Mouse (Mus musculus) heart, adult 9 months (tissue): ENCODE measurements around the gene Thrb.
A peak's percentile ranks its signal among the peaks of the same experiment; 100 is the strongest.

Source experiments
- DNase-seq, 2 experiments: peaks; one replicate each; pipeline ENCODE4 v3.0.0; 2022; ENCODE audit warnings: low spot score in 2 of 2

Thrb gene

DNA sequence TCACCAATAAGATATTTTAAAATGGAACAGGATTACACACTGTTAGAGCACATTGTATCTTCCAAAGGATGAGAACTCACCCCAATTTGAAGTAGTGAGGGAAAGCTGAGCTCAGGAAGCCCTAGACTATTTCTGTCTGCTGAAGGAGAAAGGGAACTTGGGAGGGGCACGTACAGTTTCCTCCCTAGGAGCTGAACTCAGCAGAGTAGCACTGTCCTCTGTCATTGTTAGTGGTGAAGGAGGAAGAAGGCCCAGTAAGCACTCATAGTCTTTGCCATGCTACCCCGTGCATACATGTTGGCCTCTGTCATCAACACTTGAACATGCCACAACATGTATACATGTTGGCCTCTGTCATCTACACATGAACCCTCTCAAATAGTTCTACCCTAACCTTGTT lies 294.0 kb downstream of the Thrb start:
- DNase-seq: peak in 1 of 2 experiments; percentile 7

DNA sequence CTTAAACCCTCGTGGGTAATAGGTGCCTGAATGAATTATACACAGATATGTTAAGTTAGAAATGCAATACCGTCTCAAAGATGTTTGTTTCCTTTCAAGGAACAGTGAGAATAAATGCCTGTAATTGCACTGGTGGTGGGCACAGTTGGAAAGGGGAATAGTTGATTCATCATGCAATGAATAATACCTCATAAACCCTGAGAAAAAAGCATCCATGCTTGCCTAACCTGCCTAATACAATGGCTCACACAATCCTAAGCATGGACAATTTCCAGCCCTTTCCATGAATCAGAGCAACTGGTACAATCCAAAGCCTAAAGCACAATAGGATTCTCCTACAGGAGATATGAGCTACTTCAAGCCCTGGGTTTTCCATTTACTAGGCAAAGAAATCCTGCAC lies 299.8 kb downstream of the Thrb start:
- no peak for DNase-seq

DNA sequence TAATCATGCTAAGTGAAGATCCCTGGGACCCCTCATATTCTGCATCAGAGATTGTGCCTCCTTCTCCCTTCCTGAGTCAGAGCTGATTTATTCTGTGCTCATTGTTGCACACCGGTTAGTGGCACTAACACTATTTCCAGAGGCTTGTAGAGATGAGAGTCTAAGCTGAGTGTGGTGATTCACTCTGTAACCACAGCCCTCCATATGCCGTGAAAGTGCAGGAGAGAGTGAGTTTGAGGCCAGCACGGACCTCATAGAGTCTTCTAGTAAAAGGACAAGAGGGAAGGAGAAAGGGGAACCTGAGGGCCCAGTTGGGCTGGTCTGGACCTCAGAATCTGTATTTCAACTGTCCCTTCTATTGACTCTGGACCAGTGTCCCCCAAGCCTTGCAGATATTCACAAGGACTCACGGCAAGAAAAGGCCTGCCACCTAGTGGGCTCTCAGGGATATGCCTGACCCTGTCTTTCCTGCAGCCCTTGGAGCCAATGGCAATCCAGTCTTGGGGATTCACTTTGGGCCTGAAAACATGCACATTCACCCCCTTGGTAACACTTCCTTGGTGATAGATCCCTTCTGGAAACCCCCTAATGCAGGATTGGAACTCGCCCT lies 307.2 kb downstream of the Thrb start:
- peak; percentile 6 to 35 for DNase-seq

DNA sequence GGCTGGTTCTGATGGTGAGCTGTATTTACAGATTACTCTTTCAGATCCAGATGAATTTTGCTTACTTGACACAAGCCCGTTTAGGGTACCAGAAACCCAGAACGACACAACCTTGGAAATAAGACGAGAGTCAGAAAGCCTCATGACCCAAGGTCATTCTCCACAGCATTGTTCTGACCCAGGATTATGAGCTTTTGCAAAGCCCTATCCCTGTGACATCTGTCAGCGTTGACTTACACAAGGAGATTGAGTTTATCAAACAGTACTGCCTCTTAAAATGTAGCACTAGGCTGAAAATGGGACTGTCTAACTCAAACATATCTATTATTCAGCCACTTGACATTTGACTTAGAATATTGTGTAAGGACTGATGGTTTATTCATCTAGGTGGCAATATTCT lies 312.1 kb downstream of the Thrb start:
- DNase-seq: no peak

DNA sequence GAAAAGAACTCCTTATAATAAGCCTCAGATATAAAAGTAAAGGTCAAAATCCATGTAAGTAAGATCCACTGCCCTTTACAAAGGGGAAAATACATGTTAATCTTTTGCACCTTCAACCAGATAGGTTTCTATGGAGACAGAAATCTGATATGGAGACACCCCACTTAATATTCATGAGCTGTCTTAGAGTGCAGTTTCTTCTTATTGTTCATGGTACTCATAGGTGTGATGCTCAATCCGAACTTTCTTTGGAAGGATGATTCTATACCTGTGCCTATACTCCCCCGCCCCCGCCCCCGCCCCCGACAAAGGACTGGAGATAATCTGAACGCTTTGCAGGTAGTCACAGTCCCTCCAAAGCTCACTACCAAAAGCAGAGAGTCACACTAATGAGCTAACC lies 312.6 kb downstream of the Thrb start:
- DNase-seq: no peak

DNA sequence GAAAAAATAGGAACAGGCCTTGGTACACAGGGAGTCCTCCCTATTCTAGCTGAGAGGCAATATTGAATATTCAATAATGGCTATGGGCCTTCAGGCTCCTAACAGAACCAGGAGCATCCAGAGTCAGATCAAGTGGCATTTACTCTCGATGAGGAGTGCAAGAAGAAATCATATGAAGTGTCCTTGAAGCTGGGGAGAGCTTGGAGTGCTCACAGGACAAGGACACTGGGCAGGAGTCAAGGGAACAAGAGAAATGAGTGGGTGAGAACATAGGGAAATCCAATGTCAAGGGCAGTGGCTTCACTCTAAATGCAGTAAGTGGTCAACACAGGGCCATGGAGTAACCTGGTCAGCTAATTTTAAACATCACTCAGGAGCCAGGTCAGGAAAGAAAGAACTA lies 315.7 kb downstream of the Thrb start:
- DNase-seq: no peak

DNA sequence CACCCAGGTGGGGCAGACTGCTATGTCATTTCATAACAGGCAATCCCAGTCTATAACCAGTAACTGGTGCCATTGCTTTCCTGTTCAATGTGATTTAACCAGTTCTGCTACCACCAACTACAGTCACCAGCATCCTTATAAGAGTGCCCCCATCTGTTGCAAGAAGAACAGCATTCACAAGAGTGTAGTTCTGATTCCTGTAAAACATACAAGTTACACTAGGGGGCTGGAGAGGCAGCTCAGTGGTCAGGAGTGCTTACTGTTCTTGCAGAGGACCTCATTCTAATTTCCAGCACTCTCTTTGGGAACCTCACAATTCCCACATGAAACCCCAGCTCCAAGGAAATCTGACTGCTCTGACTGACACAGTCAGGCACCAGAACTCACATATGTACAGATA lies 318.2 kb downstream of the Thrb start:
- DNase-seq: no peak

DNA sequence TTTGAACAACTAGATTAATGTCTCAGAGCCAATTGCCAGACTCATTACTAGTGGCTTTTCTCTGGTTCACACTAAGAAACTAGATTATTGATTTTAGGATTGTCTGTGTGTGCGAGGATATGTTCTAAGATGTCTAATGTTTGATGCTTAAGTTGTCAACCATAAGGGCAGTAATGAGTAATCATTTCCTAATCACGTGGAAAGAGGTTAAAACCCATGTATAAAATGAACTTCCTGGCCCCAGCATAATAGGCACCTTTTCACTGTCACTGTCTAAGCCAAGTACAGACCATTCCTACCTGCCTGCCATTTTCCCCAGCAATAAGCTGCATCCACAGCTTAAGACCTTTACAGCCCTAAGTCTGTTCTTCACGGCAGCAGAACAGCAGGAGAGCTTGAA lies 321.2 kb downstream of the Thrb start:
- DNase-seq: no peak

DNA sequence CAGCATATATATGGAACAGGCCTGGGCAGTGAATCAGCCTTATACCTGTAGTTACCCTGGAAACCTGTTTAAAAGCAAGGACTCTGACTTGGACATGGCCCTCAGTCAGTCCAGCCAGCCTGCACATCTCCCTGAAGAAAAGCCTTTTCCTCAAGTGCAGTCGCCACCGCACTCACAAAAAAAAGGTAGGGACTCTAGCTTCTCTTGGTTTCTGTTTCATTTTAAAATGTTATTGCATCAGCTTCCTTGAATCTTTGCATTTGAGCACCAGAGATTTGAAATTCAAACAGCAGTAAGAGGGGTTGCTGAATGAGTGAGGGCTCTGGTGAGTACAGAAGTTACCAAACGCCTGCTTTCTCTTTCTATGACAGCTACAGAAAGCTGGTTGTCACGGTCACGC lies 322.0 kb downstream of the Thrb start:
- no peak for DNase-seq

DNA sequence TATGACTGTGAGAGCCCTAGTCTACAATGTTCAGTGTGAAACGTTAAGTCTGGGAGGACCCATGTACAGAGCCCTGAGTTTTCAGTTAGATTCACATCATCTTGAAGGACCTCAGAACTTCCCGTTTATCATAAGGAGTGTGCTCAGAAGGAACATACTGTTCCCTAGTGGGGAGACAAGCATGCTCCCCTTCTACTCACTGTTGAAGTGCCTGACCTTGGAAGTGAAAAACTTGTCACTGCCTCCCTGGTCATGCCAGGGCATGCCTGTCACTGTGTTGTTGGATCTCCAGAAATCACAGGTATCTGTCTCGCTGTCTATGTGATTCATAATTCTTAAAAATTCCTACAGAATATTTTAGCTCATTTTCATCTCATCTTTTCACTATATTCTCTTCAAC lies 323.3 kb downstream of the Thrb start:
- DNase-seq: peak in 1 of 2 experiments; percentile 1

DNA sequence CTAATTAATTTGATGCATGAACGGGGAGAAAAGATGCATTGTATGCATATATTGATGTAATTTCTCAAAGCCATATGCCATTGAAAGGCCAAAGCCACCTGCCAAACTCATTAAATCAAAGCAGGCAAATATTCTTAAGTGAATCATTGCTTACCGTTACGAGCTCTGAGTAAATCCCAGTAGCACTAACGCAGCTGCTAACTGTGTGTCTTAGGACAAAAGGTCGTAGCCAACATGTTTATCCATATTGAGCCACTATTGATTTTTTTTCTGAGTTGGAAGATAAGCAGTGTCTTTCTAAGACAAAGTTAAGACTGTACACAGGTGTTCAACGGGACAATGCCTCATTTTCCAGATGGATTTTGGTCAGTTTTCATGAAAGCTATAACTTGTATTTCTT lies 323.8 kb downstream of the Thrb start:
- no peak for DNase-seq

DNA sequence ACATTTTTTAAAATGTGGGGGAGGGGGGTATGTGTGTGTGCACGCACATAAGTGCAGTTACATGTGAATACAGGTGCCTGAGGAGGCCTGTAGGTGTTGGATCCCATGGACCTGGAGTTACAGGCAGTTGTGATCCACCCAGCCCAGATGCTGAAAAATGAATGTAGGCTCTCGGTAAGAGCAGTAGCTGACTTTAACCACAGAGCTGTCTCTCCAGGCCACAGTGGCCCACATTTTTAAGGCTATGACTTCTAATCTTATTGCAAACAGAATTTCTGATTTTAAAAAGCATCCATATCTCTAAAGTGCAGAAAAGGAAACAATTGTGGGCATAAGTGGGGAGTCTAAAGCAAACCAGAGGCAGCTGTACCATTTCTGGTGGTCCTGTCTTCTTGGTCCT lies 328.5 kb downstream of the Thrb start:
- DNase-seq: no peak

DNA sequence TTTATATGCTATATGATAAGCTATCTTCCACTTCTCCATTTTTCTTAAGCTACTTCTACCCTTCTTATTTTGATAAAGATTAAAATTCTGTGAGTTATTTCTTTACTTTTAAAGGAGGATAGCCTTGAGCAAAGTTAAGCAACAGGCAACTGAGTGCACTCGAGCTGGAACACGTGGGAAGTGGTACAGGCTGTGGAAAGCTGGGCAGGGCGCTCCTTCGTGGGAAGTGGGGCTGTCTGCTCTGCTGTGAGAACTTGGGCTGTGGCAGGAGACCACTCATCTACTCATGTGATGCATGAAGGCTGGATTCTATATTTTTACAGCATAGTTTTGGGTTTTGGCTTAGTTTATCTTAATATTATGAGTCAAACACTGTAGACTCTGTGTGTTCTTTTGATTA lies 329.1 kb downstream of the Thrb start:
- no peak for DNase-seq

DNA sequence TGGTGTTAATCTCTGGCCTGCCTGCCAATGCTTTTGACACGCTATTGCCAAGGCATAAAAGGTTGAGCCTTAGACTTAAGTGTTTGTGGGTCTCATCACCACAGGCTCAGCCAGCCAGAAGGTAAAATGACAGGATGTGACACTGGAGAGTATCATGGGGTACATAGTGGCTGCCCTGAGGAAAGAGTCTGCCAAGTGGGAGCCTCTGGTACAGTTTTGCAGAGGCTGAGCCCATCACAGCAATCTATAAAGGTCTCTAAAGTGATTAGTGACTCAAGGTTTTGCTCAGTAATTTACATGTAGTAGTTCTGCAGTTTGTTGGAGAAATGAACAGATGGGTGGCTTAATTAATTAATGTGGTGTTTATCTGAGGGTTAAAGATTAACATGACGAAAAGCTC lies 330.1 kb downstream of the Thrb start:
- no peak for DNase-seq

DNA sequence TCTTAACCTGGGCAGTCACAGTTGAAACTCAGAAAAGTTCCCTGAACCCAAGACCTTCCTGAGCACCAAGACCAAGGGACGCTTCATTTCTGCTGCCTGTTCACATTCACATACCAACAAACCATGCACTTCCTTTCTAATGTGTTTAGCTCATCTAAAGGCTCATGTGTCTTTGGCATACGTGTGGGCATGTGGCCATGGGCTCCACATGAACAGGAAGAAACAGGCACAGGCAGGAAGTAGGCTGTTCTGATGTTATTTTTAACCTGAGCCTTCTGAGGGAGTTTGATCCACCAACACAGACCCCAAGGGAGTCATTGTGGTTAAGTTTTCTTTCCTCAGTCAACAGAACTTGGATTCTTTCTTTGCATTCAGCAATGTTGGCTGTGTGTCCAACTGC lies 341.8 kb downstream of the Thrb start:
- no peak for DNase-seq

DNA sequence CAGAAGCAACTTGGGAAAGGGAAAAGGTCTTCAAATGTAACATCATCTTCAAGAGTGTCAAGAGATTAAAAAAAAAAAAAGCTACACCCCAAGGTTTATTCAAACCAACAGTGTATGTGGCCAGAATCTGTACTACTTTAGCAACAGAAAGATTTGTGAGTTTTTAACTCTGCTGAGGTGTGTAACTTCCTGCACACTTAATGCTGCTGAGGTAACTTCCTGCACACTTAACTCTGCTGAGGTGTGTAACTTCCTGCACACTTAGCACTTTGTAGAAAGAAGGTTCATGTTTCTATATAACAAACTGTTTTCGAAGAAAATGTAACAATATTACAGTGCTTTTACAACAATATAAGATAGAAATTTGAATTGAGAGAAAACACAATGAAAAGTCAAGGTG lies 343.6 kb downstream of the Thrb start:
- DNase-seq: no peak

DNA sequence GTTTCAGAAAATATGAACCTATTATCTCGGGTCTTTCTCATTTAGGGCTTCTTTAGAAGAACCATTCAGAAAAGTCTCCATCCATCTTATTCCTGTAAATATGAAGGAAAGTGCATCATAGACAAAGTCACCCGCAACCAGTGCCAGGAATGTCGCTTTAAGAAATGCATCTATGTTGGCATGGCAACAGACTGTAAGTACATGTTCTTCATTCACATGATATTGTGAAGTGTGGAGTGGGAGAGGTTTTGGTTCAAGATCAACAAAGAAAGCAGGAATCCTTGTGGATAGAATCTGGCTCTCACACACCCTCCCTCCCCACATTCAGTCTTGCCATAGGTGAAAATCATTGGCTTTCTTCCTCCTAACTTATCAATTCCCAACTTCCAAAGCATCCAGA lies 348.5 kb downstream of the Thrb start:
- DNase-seq: no peak

DNA sequence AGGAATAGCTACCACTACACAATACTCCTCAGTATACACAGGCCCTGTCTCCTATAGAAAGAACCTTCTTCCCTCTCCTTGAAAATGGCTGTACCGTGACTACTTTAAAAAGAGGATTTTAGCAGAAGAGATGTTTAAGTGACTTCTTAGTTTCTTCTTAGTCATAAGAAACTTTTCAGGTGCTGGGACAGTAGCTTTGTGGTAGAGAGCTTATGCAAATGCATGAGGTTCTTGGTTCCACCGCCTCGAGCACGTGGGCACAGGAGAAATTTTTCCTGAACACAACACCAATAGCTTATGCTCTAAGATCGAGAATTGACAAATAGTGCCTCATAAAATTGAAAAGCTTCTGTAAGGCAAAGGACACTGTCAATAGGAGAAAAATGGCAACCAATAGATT lies 356.5 kb downstream of the Thrb start:
- no peak for DNase-seq

DNA sequence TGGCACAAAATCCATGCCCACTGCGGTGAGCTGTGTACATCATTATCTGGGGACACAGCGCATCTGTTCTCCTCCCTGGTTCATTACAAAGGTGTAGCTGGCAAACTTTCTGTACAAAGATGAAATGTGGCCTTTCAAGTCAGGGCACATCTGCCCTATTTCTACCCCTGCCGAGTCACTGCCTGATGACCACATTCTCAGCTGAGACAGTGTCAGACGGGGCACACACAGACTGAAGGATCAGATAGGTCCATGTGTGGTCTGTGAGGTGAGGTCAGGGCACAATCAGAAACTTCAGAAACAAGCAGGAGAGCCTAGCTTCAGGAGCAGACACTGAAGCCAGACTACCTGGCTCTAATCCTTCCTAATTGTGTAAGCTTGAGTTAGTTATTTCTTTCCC lies 360.1 kb downstream of the Thrb start:
- no peak for DNase-seq

DNA sequence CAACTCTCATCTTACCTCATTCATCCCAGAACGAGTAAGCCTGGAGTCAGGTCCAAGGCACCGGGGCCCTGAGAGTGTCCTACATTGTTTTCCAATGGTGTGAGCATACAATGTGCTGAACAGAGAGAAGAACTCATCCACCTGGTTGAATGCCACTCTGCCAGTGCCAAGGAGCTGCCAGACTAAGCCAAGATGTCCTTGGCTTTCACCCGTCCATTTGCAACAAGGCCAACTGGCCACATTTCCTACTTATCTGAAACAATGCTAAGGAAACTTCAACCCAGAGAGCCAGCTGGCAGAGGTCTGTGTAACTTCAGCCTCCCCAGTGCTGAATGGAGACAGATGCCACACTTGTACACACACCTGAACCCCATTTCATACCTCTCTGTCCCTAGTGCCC lies 360.6 kb downstream of the Thrb start:
- DNase-seq: peak; percentile 25 to 26

DNA sequence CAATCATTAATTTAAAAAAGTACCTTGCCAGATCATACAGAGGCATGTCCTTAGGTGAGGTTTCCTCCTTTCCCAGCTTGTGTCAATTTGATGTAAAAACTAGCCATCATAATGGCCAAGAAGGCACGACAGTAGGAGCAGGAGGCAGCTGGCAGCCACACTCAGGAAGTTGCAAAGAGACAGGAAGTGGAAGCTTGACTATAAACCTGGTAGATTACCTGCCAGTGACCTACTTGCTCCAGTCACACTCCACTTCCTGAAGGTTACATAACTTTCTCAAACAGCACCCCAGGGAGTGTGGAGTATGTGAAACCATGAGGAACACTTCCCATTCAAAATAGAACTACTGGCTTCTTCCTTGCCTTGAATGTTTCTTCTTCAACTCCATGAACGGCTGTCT lies 361.7 kb downstream of the Thrb start:
- no peak for DNase-seq

DNA sequence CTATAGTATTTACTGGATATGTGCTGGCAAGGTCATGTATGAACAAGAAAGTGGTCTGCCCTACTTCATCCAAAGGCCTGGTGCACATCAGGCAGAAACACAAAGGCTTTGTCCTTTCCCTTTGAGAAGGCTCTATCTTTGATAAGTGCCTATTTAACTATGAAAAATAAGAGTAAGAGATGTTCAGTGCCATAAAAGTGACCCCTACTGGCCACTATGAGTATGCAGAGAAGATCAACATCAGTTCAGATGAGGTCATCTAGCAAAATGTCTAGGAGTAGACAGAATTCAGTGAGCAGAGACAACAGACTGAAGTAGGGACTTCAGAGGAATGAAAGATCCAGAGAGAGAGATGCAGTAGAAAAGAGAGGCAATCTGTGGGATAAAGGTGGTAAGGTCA lies 362.3 kb downstream of the Thrb start:
- DNase-seq: no peak

DNA sequence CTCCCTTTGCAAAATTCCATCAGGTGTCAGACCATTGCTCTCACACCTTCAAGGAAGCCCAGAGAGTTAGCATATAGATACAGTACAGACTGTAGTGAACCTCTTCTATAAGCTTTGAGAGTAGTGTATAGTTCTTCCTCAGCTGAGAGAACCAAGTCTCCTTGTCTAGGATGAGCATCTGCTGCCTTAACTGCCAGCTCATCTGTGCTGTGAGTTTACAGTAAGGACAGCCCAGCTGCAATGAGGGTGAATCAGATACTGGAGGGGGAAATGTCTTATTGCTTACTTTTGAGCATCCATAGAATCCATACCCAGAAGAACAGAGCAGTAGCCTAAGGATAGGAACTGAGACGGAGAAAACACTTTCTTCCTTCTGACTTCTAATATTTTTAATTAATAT lies 367.8 kb downstream of the Thrb start:
- DNase-seq: no peak

DNA sequence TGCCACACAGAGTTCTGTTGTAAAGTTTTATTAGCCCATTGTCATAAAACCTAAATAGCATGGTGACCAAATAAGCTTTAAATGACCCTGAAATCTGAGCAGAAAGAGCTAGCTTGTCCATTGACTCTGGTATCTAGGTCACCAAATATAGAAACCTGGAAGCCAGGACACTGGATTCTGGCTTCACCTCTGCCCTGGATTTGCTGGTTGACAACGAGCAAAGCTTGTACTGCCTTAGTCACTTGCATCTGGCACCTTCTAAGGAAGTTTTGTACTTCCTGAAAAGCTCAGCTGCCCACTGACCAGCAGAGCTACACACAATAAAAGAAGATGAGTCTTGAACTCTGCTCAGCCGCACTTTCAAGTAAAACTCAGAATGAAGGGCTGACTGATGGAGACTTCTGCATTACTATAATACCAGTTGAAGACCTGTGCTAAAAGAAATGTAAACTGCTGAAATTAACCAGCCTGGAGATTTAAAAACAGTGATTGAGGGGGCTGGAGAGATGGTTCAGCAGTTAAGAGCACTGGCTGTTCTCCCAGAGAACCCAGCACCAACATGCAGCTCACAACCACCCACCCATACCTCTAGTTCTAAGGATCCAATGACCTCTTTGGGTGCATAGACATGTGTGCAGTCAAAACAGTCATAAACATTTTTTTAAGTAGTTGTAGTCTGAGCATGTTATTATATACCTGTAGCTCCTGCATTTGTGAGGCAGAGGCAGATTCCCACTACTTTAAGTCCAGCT lies 369.3 kb downstream of the Thrb start:
- peak; percentile 21 to 35 for DNase-seq
